Mouse (Mus musculus) liver, embryonic 18 days (tissue): ENCODE measurements around the gene Ctsg. TPM values are rescaled to one million over a fixed set of nuclear protein-coding genes. Genes with fewer than 3 reads are reported as not detected.

Source experiments
- polyA plus RNA-seq: library from polyadenylated mRNA; depleted of rRNA; stranded (reverse); fragments of >200 nt; gene quantifications from 2 replicates; pipeline ENCODE4 v1.2.3, GENCODE M21; 2012; rRNA removed

Ctsg gene
- 47.4 and 61.1 TPM in 2 replicates for polyA plus RNA-seq

GRCm38 (mm10) chr14:56102386-56102785 lies at the start of gene Ctsg:
Ctsg (minus strand) TSS chr14:56102574.

GRCm38 (mm10) chr14:56132508-56132907 lies 30.1 kb upstream of the Ctsg start, which contains the start of gene Gzmd:
Gzmd (minus strand) TSS chr14:56132608.

GRCm38 (mm10) chr14:56120525-56120924 lies 18.2 kb upstream of the Ctsg start, which contains the start of gene Gzme:
Gzme (minus strand) TSS chr14:56120625.

GRCm38 (mm10) chr14:56085167-56085566 lies 17.2 kb downstream of the Ctsg start, which contains the start of gene Mcpt8:
Mcpt8 (minus strand) TSS chr14:56085273.

GRCm38 (mm10) chr14:56062213-56062612 lies 40.2 kb downstream of the Ctsg start, which contains the start of gene Mcpt4:
Mcpt4 (minus strand) TSS chr14:56062313.

Other genes with a start within 250 kb of the Ctsg start
- 1.2 and 1.3 TPM in 2 replicates for gene Nynrin, start 248.6 kb downstream of the Ctsg start, polyA plus RNA-seq
- 0.25 and 0.39 TPM in 2 replicates for gene Cbln3, start 218.2 kb downstream of the Ctsg start, polyA plus RNA-seq
- 12.7 and 14.5 TPM in 2 replicates for gene Khnyn, start 217.6 kb downstream of the Ctsg start, polyA plus RNA-seq
- gene Sdr39u1, start 202.3 kb downstream of the Ctsg start, polyA plus RNA-seq: 14.9 and 16.8 TPM in 2 replicates
- gene Cma1, start 157.9 kb downstream of the Ctsg start, polyA plus RNA-seq: 0.65 and 0.70 TPM in 2 replicates
- gene Cma2, start 151.6 kb downstream of the Ctsg start, polyA plus RNA-seq: not detected in 2 replicates
- gene Mcpt1, start 84.6 kb downstream of the Ctsg start, polyA plus RNA-seq: 0.02 and 0.08 TPM in 2 replicates
- gene Mcpt9, start 72.1 kb downstream of the Ctsg start, polyA plus RNA-seq: not detected in 2 replicates
- gene Mcpt2, start 60.5 kb downstream of the Ctsg start, polyA plus RNA-seq: 0.16 and 0.21 TPM in 2 replicates
- 0.03 and 0.10 TPM in 2 replicates for gene Mcpt4, start 40.3 kb downstream of the Ctsg start, polyA plus RNA-seq
- gene Mcpt8, start 17.3 kb downstream of the Ctsg start, polyA plus RNA-seq: 1.8 and 2.4 TPM in 2 replicates
- not detected in 2 replicates for gene Gzme, start 18.1 kb upstream of the Ctsg start, polyA plus RNA-seq
- not detected in 2 replicates for gene Gzmd, start 30.0 kb upstream of the Ctsg start, polyA plus RNA-seq
- gene Gzmg, start 57.0 kb upstream of the Ctsg start, polyA plus RNA-seq: not detected in 2 replicates
- gene Gzmn, start 72.0 kb upstream of the Ctsg start, polyA plus RNA-seq: not detected in 2 replicates
- gene Gzmf, start 108.8 kb upstream of the Ctsg start, polyA plus RNA-seq: not detected in 2 replicates
- 0.10 TPM in 1 of 2 replicates, not detected in the other for gene Gzmc, start 132.1 kb upstream of the Ctsg start, polyA plus RNA-seq
- gene Gzmb, start 159.7 kb upstream of the Ctsg start, polyA plus RNA-seq: 2.3 and 4.8 TPM in 2 replicates